Mouse (Mus musculus): ENCODE measurements at regions not wholly inside any gene's neighbourhood (a gene's known extent, or its start where the extent isn't known, plus 50 kb on each side); places are given as distances from the start of the nearest gene placed in this dataset.
"Not testable (repeated sequence)": the region's sequence is repeated elsewhere in the genome, so short reads cannot be mapped to it uniquely, and the experiment has no call there.

GRCm38 (mm10) chr1:137218611-137219010, 258.4 kb upstream of the Nr5a2 start:
- no peak overlapping the region for H3K27ac ChIP-seq (replicated peaks)
- no peaks in the 10 kb centered on the region for H3K27me3 ChIP-seq (replicated peaks)
- H3K4me2 ChIP-seq, result no peak overlapping the region
- H3K9ac ChIP-seq (replicated peaks), result no peak overlapping the region
- H3K9me3 ChIP-seq (replicated peaks), result no peaks in the 10 kb centered on the region
- H3K4me1 ChIP-seq, result peaks cover 10% of the 10 kb centered on the region
- no peak for ATAC-seq (ENCODE audit: low FRiP score)
- WGBS, result 68% methylated on average over 11 of the region's 11 CpGs
- no peak overlapping the region for H3K4me3 ChIP-seq (replicated peaks)
- no peaks in the 10 kb centered on the region for H3K36me3 ChIP-seq

- Histone ChIP-seq H3K4me1 (peaks cover 10% of the 10 kb centered on the region), H3K9me3 (replicated peaks) (no peaks in the 10 kb centered on the region), H3K4me3 (replicated peaks) (no peak overlapping the region), H3K9ac (replicated peaks) (no peak overlapping the region), H3K27ac (replicated peaks) (no peak overlapping the region), H3K4me2 (no peak overlapping the region), H3K27me3 (replicated peaks) (no peaks in the 10 kb centered on the region), H3K36me3 (no peaks in the 10 kb centered on the region)
- ATAC-seq (ENCODE audit: low FRiP score), result no peak
- WGBS, result 67% methylated on average over 4 of the region's 4 CpGs
These were observed 257.8 kb upstream of the Nr5a2 start for GRCm38 (mm10) chr1:137218096-137218495.

- ATAC-seq (ENCODE audit: low FRiP score), result no peak
- H3K9me3 ChIP-seq (replicated peaks), result no peaks in the 10 kb centered on the region
- 98% methylated on average over 5 of the region's 5 CpGs for WGBS
- H3K9ac ChIP-seq (replicated peaks), result no peak overlapping the region
- H3K4me2 ChIP-seq, result no peak overlapping the region
- no peak overlapping the region for H3K27ac ChIP-seq (replicated peaks)
- no peaks in the 10 kb centered on the region for H3K27me3 ChIP-seq (replicated peaks)
- peaks cover 10% of the 10 kb centered on the region for H3K4me1 ChIP-seq
- no peak overlapping the region for H3K4me3 ChIP-seq (replicated peaks)
- H3K36me3 ChIP-seq, result no peaks in the 10 kb centered on the region
These were observed 257.0 kb upstream of the Nr5a2 start for GRCm38 (mm10) chr1:137217206-137217605.

- H3K9ac ChIP-seq (replicated peaks); H3K36me3 ChIP-seq; H3K27me3 ChIP-seq (replicated peaks); H3K4me1 ChIP-seq; H3K27ac ChIP-seq (replicated peaks); H3K4me3 ChIP-seq (replicated peaks); H3K9me3 ChIP-seq (replicated peaks); ATAC-seq (ENCODE audit: low FRiP score); H3K4me2 ChIP-seq: not testable (repeated sequence)
- WGBS, result 47% methylated on average over 1 of the region's 1 CpGs
These were observed 254.1 kb upstream of the Nr5a2 start for GRCm38 (mm10) chr1:137214328-137214727.

GRCm38 (mm10) chr1:137213717-137214116, 253.5 kb upstream of the Nr5a2 start:
- Histone ChIP-seq H3K4me1 (no peaks in the 10 kb centered on the region), H3K27ac (replicated peaks) (no peak overlapping the region), H3K36me3 (no peaks in the 10 kb centered on the region), H3K9ac (replicated peaks) (no peak overlapping the region), H3K4me3 (replicated peaks) (no peak overlapping the region), H3K27me3 (replicated peaks) (no peaks in the 10 kb centered on the region), H3K9me3 (replicated peaks) (no peaks in the 10 kb centered on the region), H3K4me2 (no peak overlapping the region)
- WGBS, result 88% methylated on average over 5 of the region's 5 CpGs
- no peak for ATAC-seq (ENCODE audit: low FRiP score)

- Histone ChIP-seq H3K9ac (replicated peaks) (no peak overlapping the region), H3K27ac (replicated peaks) (no peak overlapping the region), H3K4me3 (replicated peaks) (no peak overlapping the region), H3K27me3 (replicated peaks) (no peaks in the 10 kb centered on the region), H3K36me3 (no peaks in the 10 kb centered on the region), H3K4me2 (no peak overlapping the region), H3K9me3 (replicated peaks) (no peaks in the 10 kb centered on the region), H3K4me1 (no peaks in the 10 kb centered on the region)
- WGBS, result 79% methylated on average over 3 of the region's 3 CpGs
- no peak for ATAC-seq (ENCODE audit: low FRiP score)
These were observed 252.6 kb upstream of the Nr5a2 start for GRCm38 (mm10) chr1:137212856-137213255.

- Histone ChIP-seq H3K4me3 (replicated peaks) (no peak overlapping the region), H3K36me3 (no peaks in the 10 kb centered on the region), H3K27ac (replicated peaks) (no peak overlapping the region), H3K9me3 (replicated peaks) (no peaks in the 10 kb centered on the region), H3K9ac (replicated peaks) (no peak overlapping the region), H3K4me2 (no peak overlapping the region), H3K27me3 (replicated peaks) (no peaks in the 10 kb centered on the region), H3K4me1 (no peaks in the 10 kb centered on the region)
- no peak for ATAC-seq (ENCODE audit: low FRiP score)
- WGBS, result 89% methylated on average over 7 of the region's 7 CpGs
These were observed 244.1 kb upstream of the Nr5a2 start for GRCm38 (mm10) chr1:137204371-137204770.

- H3K27me3 ChIP-seq (replicated peaks), result no peaks in the 10 kb centered on the region
- no peak for ATAC-seq (ENCODE audit: low FRiP score)
- H3K36me3 ChIP-seq, result no peaks in the 10 kb centered on the region
- no peak overlapping the region for H3K9ac ChIP-seq (replicated peaks)
- no peaks in the 10 kb centered on the region for H3K9me3 ChIP-seq (replicated peaks)
- no peaks in the 10 kb centered on the region for H3K4me1 ChIP-seq
- H3K4me3 ChIP-seq (replicated peaks), result no peak overlapping the region
- H3K27ac ChIP-seq (replicated peaks), result no peak overlapping the region
- WGBS, result 87% methylated on average over 8 of the region's 8 CpGs
- no peak overlapping the region for H3K4me2 ChIP-seq
These were observed 243.3 kb upstream of the Nr5a2 start for GRCm38 (mm10) chr1:137203512-137203911.

GRCm38 (mm10) chr1:137200931-137201330, 240.7 kb upstream of the Nr5a2 start:
- Histone ChIP-seq H3K4me2 (no peak overlapping the region), H3K9ac (replicated peaks) (no peak overlapping the region), H3K9me3 (replicated peaks) (no peaks in the 10 kb centered on the region), H3K4me1 (no peaks in the 10 kb centered on the region), H3K27me3 (replicated peaks) (no peaks in the 10 kb centered on the region), H3K27ac (replicated peaks) (no peak overlapping the region), H3K36me3 (no peaks in the 10 kb centered on the region), H3K4me3 (replicated peaks) (no peak overlapping the region)
- ATAC-seq (ENCODE audit: low FRiP score), result no peak
- 71% methylated on average over 11 of the region's 11 CpGs for WGBS

- Histone ChIP-seq H3K36me3 (no peaks in the 10 kb centered on the region), H3K27me3 (replicated peaks) (no peaks in the 10 kb centered on the region), H3K4me2 (no peak overlapping the region), H3K9ac (replicated peaks) (no peak overlapping the region), H3K9me3 (replicated peaks) (no peaks in the 10 kb centered on the region), H3K27ac (replicated peaks) (no peak overlapping the region), H3K4me1 (no peaks in the 10 kb centered on the region), H3K4me3 (replicated peaks) (no peak overlapping the region)
- ATAC-seq (ENCODE audit: low FRiP score), result no peak
These were observed 235.7 kb upstream of the Nr5a2 start for GRCm38 (mm10) chr1:137195962-137196361.

- no peak overlapping the region for H3K27ac ChIP-seq (replicated peaks)
- WGBS, result 52% methylated on average over 3 of the region's 3 CpGs
- no peaks in the 10 kb centered on the region for H3K36me3 ChIP-seq
- H3K4me1 ChIP-seq, result no peaks in the 10 kb centered on the region
- no peak overlapping the region for H3K4me2 ChIP-seq
- H3K9me3 ChIP-seq (replicated peaks), result no peaks in the 10 kb centered on the region
- no peak overlapping the region for H3K4me3 ChIP-seq (replicated peaks)
- ATAC-seq (ENCODE audit: low FRiP score), result no peak
- H3K27me3 ChIP-seq (replicated peaks), result no peaks in the 10 kb centered on the region
- H3K9ac ChIP-seq (replicated peaks), result no peak overlapping the region
These were observed 234.9 kb upstream of the Nr5a2 start for GRCm38 (mm10) chr1:137195065-137195620.

- no peak for ATAC-seq (ENCODE audit: low FRiP score)
- no peak overlapping the region for H3K4me2 ChIP-seq
- H3K27me3 ChIP-seq (replicated peaks), result no peaks in the 10 kb centered on the region
- no peak overlapping the region for H3K9ac ChIP-seq (replicated peaks)
- H3K36me3 ChIP-seq, result no peaks in the 10 kb centered on the region
- H3K9me3 ChIP-seq (replicated peaks), result no peaks in the 10 kb centered on the region
- H3K27ac ChIP-seq (replicated peaks), result no peak overlapping the region
- no peak overlapping the region for H3K4me3 ChIP-seq (replicated peaks)
- 97% methylated on average over 4 of the region's 4 CpGs for WGBS
- peaks cover 10% of the 10 kb centered on the region for H3K4me1 ChIP-seq
These were observed 218.0 kb upstream of the Nr5a2 start for GRCm38 (mm10) chr1:137178231-137178630.

- no peak overlapping the region for H3K9ac ChIP-seq (replicated peaks)
- peak overlapping the region; percentile 31 for H3K4me2 ChIP-seq
- H3K4me1 ChIP-seq, result peaks cover 18% of the 10 kb centered on the region
- WGBS, result 27% methylated on average over 15 of the region's 15 CpGs
- no peak overlapping the region for H3K27ac ChIP-seq (replicated peaks)
- H3K36me3 ChIP-seq, result no peaks in the 10 kb centered on the region
- H3K9me3 ChIP-seq (replicated peaks), result no peaks in the 10 kb centered on the region
- H3K27me3 ChIP-seq (replicated peaks), result no peaks in the 10 kb centered on the region
- H3K4me3 ChIP-seq (replicated peaks), result no peak overlapping the region
- no peak for ATAC-seq (ENCODE audit: low FRiP score)
These were observed 216.4 kb upstream of the Nr5a2 start for GRCm38 (mm10) chr1:137176696-137177095.

Data from neural tube, embryonic 15.5 days (tissue).